Mouse (Mus musculus): Measurements from ENCODE around the gene Rnls. TPM values are rescaled to one million over a fixed set of nuclear protein-coding genes. Genes with fewer than 3 reads are reported as not detected.

The Rnls gene
- polyA plus RNA-seq, 1 experiment from 2014 or later = 8.9 TPM

Small RNA genes lying within 50 kb of the gene (microRNA-seq; reads per million reads assigned to microRNA genes)
- gene Mir3970 = 1.0 reads per million

Other genes starting within 250 kb of the Rnls start
- not detected in 2 replicates for gene Lipo4, start 125.5 kb upstream of the Rnls start, polyA plus RNA-seq (2015; fragmentation: Nextera tagmentation; extraction: Ambion mirVana)
- not detected in 2 replicates for gene Gm8978, start 233.0 kb upstream of the Rnls start, polyA plus RNA-seq (2015; fragmentation: Nextera tagmentation; extraction: Ambion mirVana)